13 mouse cellular contexts compared by ENCODE assay signal in the genomic region with DNA sequence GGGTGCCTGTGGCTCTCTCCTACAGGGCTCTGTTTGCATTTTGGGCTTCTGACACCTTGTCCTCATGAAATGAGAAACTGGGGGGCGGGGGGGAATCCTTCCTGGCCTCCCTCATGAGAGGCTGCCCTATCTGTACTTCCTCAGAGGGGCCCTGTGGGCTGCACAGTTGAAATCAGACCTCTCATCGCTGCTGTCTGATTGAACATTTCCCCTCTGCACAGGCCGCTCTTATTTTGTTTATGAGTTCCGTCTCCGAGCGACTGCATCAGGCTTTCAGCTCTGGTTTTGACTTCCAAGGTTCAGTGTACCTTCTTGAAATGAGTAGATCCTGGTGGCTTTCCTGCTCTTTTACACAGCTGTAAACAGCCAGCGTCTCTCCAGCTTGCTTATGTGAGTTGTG. TPM values are rescaled to one million over a fixed set of nuclear protein-coding genes. Genes with fewer than 3 reads are reported as not detected.
A peak's percentile ranks its signal among the peaks of the same experiment; 100 is the strongest.
DNase-seq lines count a peak whose midpoint lies in the region; ATAC-seq lines count a peak whose summit lies in the region.
"Had no signal": no experiment of that assay in that cellular context is flagged by ENCODE, and none has a peak within 500 bp of the region (broad histone marks: within the 10 kb centered on the region; RNA-seq: fewer than 3 reads in every experiment).

No protein-coding gene starts in this region.

- H3K9me3 ChIP-seq in heart, embryonic 10.5 days: no peaks in the 10 kb centered on the region
- no peaks in the 10 kb centered on the region for H3K9me3 ChIP-seq in embryonic facial prominence, embryonic 12.5 days
- H3K9me3 ChIP-seq in limb, embryonic 13.5 days: no peaks in the 10 kb centered on the region
- H3K9me3 ChIP-seq: midbrain, embryonic 12.5 days had no signal

- no peak for ATAC-seq in embryonic facial prominence, embryonic 12.5 days (ENCODE audit: insufficient number of reproducible peaks, insufficient read depth, low FRiP score, low TSS enrichment)
- ATAC-seq in limb, embryonic 13.5 days (ENCODE audit: low FRiP score, low read depth): peak; percentile 26; the same call in 1 of the 2 replicates
- ATAC-seq: forebrain, embryonic 16.5 days; inflammation-experienced regulatory T-cells, adult 6 months had no signal

- H3K4me1 ChIP-seq in heart, embryonic 10.5 days: peaks cover 26% of the 10 kb centered on the region
- H3K4me1 ChIP-seq in embryonic facial prominence, embryonic 12.5 days: peaks cover 20% of the 10 kb centered on the region
- H3K4me1 ChIP-seq in limb, embryonic 13.5 days: peaks cover 41% of the 10 kb centered on the region

- H3K27ac ChIP-seq in heart, embryonic 10.5 days: peak overlapping the region; percentile 10; the same call in 1 of the 2 replicates
- H3K27ac ChIP-seq in embryonic facial prominence, embryonic 12.5 days: 0 out of 2 replicates have a peak overlapping the region, but pooled peaks have one; percentile 24
- H3K27ac ChIP-seq in limb, embryonic 13.5 days: no peak overlapping the region; the same call in 1 of the 2 replicates
- H3K27ac ChIP-seq: midbrain, embryonic 12.5 days had no signal

- no peak overlapping the region for H3K4me3 ChIP-seq in heart, embryonic 10.5 days
- H3K4me3 ChIP-seq in embryonic facial prominence, embryonic 12.5 days: no peak overlapping the region
- H3K4me3 ChIP-seq in limb, embryonic 13.5 days: no peak overlapping the region
- H3K4me3 ChIP-seq: midbrain, embryonic 12.5 days had no signal

- H3K9ac ChIP-seq in embryonic facial prominence, embryonic 12.5 days: no peak overlapping the region
- H3K9ac ChIP-seq in limb, embryonic 13.5 days: no peak overlapping the region
- H3K9ac ChIP-seq: midbrain, embryonic 12.5 days had no signal

- H3K4me2 ChIP-seq in embryonic facial prominence, embryonic 12.5 days (replicated peaks): no peak overlapping the region
- no peak overlapping the region for H3K4me2 ChIP-seq in limb, embryonic 13.5 days (replicated peaks)
- H3K4me2 ChIP-seq: midbrain, embryonic 12.5 days had no signal

- H3K36me3 ChIP-seq in heart, embryonic 10.5 days: no peaks in the 10 kb centered on the region
- H3K36me3 ChIP-seq in embryonic facial prominence, embryonic 12.5 days: no peaks in the 10 kb centered on the region
- no peaks in the 10 kb centered on the region for H3K36me3 ChIP-seq in limb, embryonic 13.5 days
- H3K36me3 ChIP-seq: midbrain, embryonic 12.5 days had no signal

- H3K27me3 ChIP-seq in heart, embryonic 10.5 days (ENCODE audit: insufficient read depth, poor library complexity, severe bottlenecking): peaks cover 88% of the 10 kb centered on the region
- H3K27me3 ChIP-seq in embryonic facial prominence, embryonic 12.5 days: 0 out of 2 replicates have a peak, but pooled peaks cover 2% of the 10 kb centered on the region
- H3K27me3 ChIP-seq in limb, embryonic 13.5 days: peaks cover 6% of the 10 kb centered on the region; the same call in 1 of the 2 replicates

- WGBS in heart, embryonic 10.5 days: 41% methylated on average over 7 of the region's 7 CpGs
- WGBS in embryonic facial prominence, embryonic 12.5 days: 30% methylated on average over 7 of the region's 7 CpGs
- WGBS in limb, embryonic 13.5 days: 25% methylated on average over 7 of the region's 7 CpGs

- no peak for DNase-seq in heart, embryonic 10.5 days (ENCODE audit: low spot score)
- no peak for DNase-seq in heart, adult 11 months
- DNase-seq in 416B (ENCODE audit: low read depth): peak; percentile 25
- no peak for DNase-seq in ovary, adult 18-20 months (ENCODE audit: low spot score)
- no peak for DNase-seq in adipocyte (ENCODE audit: low spot score)
- DNase-seq: cerebellum, postnatal 10 days; gastrocnemius, postnatal 14 days; layer of hippocampus, postnatal 36 days had no signal

RNA-seq across cellular contexts. Expression of a gene that starts 40.4 kb away (rescaled TPM):
- 7.8 and 17.0 TPM in 2 replicates for polyA plus RNA-seq in heart, embryonic 10.5 days (2016; fragmentation: Nextera tagmentation; extraction: Ambion mirVana)
- polyA plus RNA-seq in embryonic facial prominence, embryonic 12.5 days (2016; fragmentation: Nextera tagmentation; extraction: Ambion mirVana): 8.9 and 11.2 TPM in 2 replicates
- 7.3 and 8.1 TPM in 2 replicates for polyA plus RNA-seq in limb, embryonic 13.5 days (2015; fragmentation: Nextera tagmentation; extraction: Ambion mirVana)
